Mouse (Mus musculus): ENCODE measurements around the gene Adh4.

Adh4 gene

GRCm38 (mm10) chr3:138442203-138442602 is 26.9 kb downstream of the Adh4 start:
- in situ Hi-C loops (cut with MboI; ENCODE audit: unreplicated experiment in 2 of 2) = loop anchor here (10.0 to 25.0 kb wide), 4 partner anchors 447 to 803 kb away; partner anchors contain the start of genes Dnajb14 (in 2 of the 2) and H2afz (in 2 of the 2)

- in situ Hi-C loops (cut with MboI; ENCODE audit: unreplicated experiment in 2 of 2) = loop anchor here (10.0 to 25.0 kb wide), 4 partner anchors 448 to 802 kb away; partner anchors contain the start of genes Dnajb14 (in 2 of the 2) and H2afz (in 2 of the 2)
These were observed 27.6 kb downstream of the Adh4 start, which contains the start of gene Adh5 for GRCm38 (mm10) chr3:138442612-138443464. TSS of gene Adh5 (plus strand) at chr3:138443093.

GRCm38 (mm10) chr3:138443465-138443771 is 28.2 kb downstream of the Adh4 start:
- in situ Hi-C loops (cut with MboI; ENCODE audit: unreplicated experiment in 2 of 2) = loop anchor here (10.0 to 25.0 kb wide), 4 partner anchors 449 to 801 kb away; partner anchors contain the start of genes Dnajb14 (in 2 of the 2) and H2afz (in 2 of the 2)

GRCm38 (mm10) chr3:138448077-138448860 is 33.0 kb downstream of the Adh4 start:
- in situ Hi-C loops (cut with MboI; ENCODE audit: unreplicated experiment in 2 of 2) = loop anchor here (10.0 to 25.0 kb wide), 4 partner anchors 453 to 797 kb away; partner anchors contain the start of genes Dnajb14 (in 2 of the 2) and H2afz (in 2 of the 2)

GRCm38 (mm10) chr3:138452169-138452568 is 36.9 kb downstream of the Adh4 start:
- in situ Hi-C loops (cut with MboI; ENCODE audit: unreplicated experiment in 2 of 2) = loop anchor here in 1 of 2 experiments (25.0 kb wide), 1 partner anchor 735 kb away; no protein-coding TSS in a partner anchor

GRCm38 (mm10) chr3:138454234-138454633 is 39.0 kb downstream of the Adh4 start:
- in situ Hi-C loops (cut with MboI; ENCODE audit: unreplicated experiment in 2 of 2) = loop anchor here in 1 of 2 experiments (25.0 kb wide), 1 partner anchor 733 kb away; no protein-coding TSS in a partner anchor

- in situ Hi-C loops (cut with MboI; ENCODE audit: unreplicated experiment in 2 of 2) = loop anchor here in 1 of 2 experiments (25.0 kb wide), 1 partner anchor 732 kb away; no protein-coding TSS in a partner anchor
These were observed 39.6 kb downstream of the Adh4 start for GRCm38 (mm10) chr3:138454711-138455435.

GRCm38 (mm10) chr3:138458441-138458840 is 43.2 kb downstream of the Adh4 start:
- in situ Hi-C loops (cut with MboI; ENCODE audit: unreplicated experiment in 2 of 2) = loop anchor here in 1 of 2 experiments (25.0 kb wide), 1 partner anchor 729 kb away; no protein-coding TSS in a partner anchor

GRCm38 (mm10) chr3:138460260-138460659 is 45.0 kb downstream of the Adh4 start:
- in situ Hi-C loops (cut with MboI; ENCODE audit: unreplicated experiment in 2 of 2) = loop anchor here in 1 of 2 experiments (25.0 kb wide), 1 partner anchor 727 kb away; no protein-coding TSS in a partner anchor

- in situ Hi-C loops (cut with MboI; ENCODE audit: unreplicated experiment in 2 of 2) = loop anchor here in 1 of 2 experiments (25.0 kb wide), 1 partner anchor 725 kb away; no protein-coding TSS in a partner anchor
These were observed 46.6 kb downstream of the Adh4 start for GRCm38 (mm10) chr3:138461832-138462231.

- in situ Hi-C loops (cut with MboI; ENCODE audit: unreplicated experiment in 2 of 2) = loop anchor here in 1 of 2 experiments (25.0 kb wide), 1 partner anchor 724 kb away; no protein-coding TSS in a partner anchor
These were observed 47.9 kb downstream of the Adh4 start for GRCm38 (mm10) chr3:138463137-138463536.

GRCm38 (mm10) chr3:138463807-138464206 is 48.5 kb downstream of the Adh4 start:
- in situ Hi-C loops (cut with MboI; ENCODE audit: unreplicated experiment in 2 of 2) = loop anchor here in 1 of 2 experiments (25.0 kb wide), 1 partner anchor 723 kb away; no protein-coding TSS in a partner anchor

GRCm38 (mm10) chr3:138464573-138465147 is 49.4 kb downstream of the Adh4 start:
- in situ Hi-C loops (cut with MboI; ENCODE audit: unreplicated experiment in 2 of 2) = loop anchor here in 1 of 2 experiments (25.0 kb wide), 1 partner anchor 723 kb away; no protein-coding TSS in a partner anchor

GRCm38 (mm10) chr3:138466656-138467055 is 51.4 kb downstream of the Adh4 start:
- in situ Hi-C loops (cut with MboI; ENCODE audit: unreplicated experiment in 2 of 2) = loop anchor here in 1 of 2 experiments (25.0 kb wide), 1 partner anchor 721 kb away; no protein-coding TSS in a partner anchor

GRCm38 (mm10) chr3:138471066-138471465 is 55.8 kb downstream of the Adh4 start:
- in situ Hi-C loops (cut with MboI; ENCODE audit: unreplicated experiment in 2 of 2) = loop anchor here in 1 of 2 experiments (25.0 kb wide), 1 partner anchor 716 kb away; no protein-coding TSS in a partner anchor

GRCm38 (mm10) chr3:138479489-138479888 is 64.2 kb downstream of the Adh4 start:
- in situ Hi-C loops (cut with MboI; ENCODE audit: unreplicated experiment in 2 of 2) = no loop called here

Measured in v-Abl transformed pro-B cells (cell line).